Mouse (Mus musculus) kidney, postnatal 10 days (tissue): ENCODE measurements at regions not wholly inside any gene's neighbourhood (a gene's known extent, or its start where the extent isn't known, plus 50 kb on each side); places are given as distances from the start of the nearest gene placed in this dataset.

Experiments
- DNase-seq: peaks from one replicate; pipeline ENCODE4 v3.0.0; 2021; ENCODE audit warnings: mixed read lengths

- DNase-seq = no peak
Observed at GRCm38 (mm10) chr3:34593279-34593678, 56.9 kb upstream of the Sox2 start.

GRCm38 (mm10) chr3:34577896-34578530, 72.2 kb upstream of the Sox2 start:
- DNase-seq = no peak

DNA sequence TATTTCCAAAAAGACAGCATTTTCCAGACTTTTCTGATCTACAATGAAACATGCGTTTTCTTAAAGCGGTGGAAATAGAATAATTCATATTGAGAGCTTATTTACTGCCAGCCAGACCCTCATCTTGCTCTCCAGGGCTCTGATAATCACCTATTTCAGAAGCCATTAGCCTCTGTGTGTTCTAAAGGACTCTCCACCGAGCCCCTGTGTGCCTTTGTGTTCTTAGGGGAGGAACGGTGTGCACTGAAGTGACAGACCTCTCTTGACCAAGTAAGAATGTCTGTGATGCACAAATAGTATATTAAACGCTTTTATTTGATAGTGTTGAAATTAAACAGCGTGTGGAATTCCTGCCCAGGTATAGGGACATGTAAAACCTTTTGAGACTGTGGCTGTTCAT, 73.1 kb upstream of the Sox2 start:
- no peak for DNase-seq

- no peak for DNase-seq
Observed at GRCm38 (mm10) chr3:34576159-34576558, 74.0 kb upstream of the Sox2 start.

- no peak for DNase-seq
Observed at GRCm38 (mm10) chr3:34574711-34575350, 75.4 kb upstream of the Sox2 start.

GRCm38 (mm10) chr3:34573312-34573711, 76.9 kb upstream of the Sox2 start:
- DNase-seq = no peak

GRCm38 (mm10) chr3:34572081-34572480, 78.1 kb upstream of the Sox2 start:
- DNase-seq = no peak

DNA sequence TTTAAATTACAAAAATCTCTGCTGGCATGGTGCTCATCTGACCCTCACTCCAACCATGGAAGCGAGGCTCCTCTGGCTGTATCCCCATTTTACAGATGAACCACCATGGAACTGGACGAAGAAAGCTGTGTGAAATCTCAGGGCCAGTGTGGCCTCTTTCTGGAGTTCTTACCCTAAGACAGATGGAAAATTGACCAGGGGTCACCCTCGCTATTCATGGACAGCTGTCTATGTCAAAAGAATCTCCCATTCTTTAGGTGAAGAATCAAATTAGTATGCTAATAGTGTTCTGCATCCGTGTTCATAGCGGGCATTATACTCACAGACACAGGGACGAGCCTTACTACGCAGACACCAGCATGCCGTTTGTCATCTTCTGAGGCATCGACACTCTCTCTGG, 78.6 kb upstream of the Sox2 start:
- no peak for DNase-seq

- no peak for DNase-seq
Observed at GRCm38 (mm10) chr3:34569998-34570397, 80.2 kb upstream of the Sox2 start.

DNA sequence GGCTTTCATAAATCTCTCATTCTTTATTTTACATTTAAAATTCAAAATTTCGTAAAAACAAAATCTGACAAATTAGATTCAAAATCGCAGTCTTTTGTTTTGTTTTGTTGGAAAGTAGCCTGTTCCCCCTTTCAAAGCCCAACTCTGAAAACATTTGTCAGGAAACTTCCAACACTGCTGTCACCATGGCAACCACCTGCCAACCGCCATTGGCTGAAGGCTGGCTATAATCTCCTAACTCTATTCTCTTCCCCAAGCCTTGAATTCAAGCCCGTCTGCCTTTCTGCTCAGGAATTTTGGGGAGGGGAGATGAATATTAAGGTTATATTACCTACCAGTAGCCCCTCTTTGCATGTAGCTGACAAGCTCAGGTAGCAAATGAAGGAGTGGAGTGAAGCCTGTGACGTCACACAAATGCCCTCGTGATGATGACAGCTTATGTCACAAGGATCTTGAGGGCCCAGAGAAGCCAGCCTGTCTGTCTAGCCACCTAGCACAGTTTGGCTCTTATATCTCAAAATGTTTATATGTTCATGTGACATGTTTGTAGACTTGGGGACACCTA, 82.0 kb upstream of the Sox2 start:
- no peak for DNase-seq

- no peak for DNase-seq
Observed at GRCm38 (mm10) chr3:34565386-34565785, 84.8 kb upstream of the Sox2 start.

- DNase-seq = no peak
Observed at GRCm38 (mm10) chr3:34562893-34563292, 87.3 kb upstream of the Sox2 start.

DNA sequence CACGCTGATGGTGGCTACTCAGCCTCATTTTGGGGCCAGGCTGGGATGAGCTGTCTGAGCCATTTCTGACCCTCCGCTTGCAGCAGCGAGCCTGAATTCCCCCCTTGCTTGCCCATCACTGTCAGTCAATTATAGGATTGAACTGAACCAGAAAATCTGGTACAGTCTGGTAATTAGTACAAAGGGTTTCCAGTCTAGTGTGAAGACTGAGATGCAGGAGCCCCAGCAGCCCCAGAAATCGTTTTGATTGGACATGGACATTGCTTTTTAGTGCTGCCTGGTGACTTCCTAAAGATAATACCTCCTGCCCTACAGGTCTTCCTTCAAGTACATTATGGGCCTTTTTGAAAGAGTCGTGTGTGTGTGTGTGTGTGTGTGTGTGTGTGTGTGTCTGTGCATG, 88.5 kb upstream of the Sox2 start:
- DNase-seq = no peak

DNA sequence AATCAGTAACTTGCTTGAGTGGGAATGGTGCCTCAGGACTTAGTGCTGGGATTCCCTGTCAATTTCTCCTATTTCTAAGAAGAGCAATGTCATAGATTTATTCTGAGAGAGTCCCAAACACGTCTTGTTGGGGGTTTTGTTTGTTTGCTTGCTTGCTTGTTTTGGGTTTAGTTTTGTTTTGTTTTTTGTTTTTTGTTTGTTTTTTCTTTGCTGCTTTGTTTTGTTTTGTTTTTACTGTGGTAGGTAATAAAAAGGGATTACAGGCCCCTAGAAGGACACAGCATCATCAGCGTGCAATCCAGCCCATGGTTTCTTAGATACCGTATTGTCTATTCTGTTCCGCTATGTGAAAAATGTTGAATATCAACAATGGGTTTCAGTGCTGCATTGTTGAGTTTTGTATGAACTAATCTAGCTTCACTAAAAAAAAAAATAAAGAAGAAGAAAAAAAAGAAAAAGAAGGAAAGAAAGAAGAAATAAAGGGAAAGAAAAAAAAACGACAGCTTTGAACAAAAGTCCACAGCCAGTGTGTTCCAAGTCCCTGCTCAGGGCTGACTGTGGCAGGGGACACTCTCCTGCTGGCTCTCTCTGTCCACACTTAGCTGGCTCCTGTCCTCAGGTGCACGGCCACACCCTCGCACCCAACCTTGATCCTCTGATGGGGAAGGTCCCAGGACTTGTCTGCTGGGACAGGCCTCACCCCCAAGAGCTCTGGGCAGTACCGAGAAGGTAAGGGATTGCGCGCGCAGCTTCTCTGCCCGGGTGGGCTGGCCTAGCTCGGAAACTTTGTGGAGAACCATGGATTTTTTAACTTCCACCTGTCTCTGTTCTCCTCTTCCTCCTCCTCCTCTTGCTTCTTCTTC, 90.1 kb upstream of the Sox2 start:
- no peak for DNase-seq

DNA sequence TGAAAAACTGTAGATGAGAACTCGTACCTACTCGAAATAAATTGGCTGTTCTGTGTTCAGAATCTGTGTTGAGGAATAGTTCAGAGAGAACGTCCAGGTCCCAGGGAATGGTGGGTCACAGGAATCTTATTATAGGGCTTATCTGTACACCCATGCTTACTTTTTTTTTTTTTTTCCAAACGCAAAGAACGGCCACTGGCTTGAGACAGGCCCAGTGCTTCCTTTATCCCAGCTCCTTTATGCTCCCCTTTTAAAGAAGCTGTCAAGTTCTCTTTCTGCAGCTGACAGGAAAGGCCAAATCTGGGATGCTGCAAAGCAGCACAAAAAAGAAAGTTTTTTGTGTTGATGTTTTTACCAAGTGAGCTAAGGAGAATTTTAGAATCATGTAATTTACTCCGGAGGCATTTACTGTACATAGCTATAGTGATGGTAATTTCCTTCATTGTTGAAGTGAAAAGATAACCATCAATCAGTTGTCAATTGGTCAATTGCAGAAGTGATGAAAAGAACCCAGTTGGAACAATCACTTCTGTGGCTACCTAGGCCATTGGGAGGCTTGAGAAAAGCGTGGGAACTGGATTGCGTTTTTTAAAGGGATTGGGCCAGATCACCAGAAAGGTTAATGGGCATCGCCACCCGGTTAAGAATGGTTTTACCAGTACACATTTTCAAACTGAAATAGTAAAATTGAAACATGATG, 91.2 kb upstream of the Sox2 start:
- DNase-seq = no peak

- no peak for DNase-seq
Observed at GRCm38 (mm10) chr3:34552542-34553208, 97.5 kb upstream of the Sox2 start.

- DNase-seq = no peak
Observed at GRCm38 (mm10) chr3:34551069-34551468, 99.1 kb upstream of the Sox2 start.

DNA sequence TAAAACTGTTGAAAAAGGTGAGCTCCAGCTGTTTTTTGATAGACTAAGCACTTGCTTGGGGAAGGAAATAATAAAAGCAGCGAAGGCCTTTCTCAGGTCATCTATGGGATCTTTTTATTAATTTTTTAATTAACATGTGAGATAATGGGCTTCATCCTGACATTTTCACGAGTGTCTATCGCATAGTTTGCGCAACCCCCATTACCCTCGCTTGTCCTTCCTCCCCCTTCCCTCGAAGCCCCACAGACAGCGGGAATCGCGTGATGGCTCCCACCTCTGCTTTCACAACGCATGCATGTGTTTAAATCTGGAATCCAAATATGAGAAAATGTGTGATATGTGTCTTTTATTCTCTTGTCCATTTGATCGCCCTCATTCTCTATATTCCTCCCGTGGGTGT, 100.0 kb upstream of the Sox2 start:
- DNase-seq = no peak

DNA sequence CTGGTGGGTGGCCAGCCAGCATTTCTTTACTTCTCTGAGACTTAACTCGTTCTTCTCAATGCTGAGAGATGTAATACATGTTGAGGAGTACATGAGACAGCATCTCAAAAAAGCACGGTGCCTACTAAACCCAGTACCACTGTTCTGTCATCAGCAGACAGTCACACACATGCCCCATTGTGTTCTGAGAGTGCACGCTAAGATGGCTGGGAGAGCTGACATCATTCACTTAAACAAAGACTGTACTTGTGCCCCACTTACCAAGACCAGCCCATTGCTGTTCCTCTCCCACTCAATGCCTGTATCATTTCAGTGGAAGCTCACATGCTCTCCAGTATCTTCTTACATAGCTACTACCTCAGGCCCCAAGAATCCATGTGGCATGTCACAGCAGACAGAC, 117.8 kb upstream of the Sox2 start:
- no peak for DNase-seq

DNA sequence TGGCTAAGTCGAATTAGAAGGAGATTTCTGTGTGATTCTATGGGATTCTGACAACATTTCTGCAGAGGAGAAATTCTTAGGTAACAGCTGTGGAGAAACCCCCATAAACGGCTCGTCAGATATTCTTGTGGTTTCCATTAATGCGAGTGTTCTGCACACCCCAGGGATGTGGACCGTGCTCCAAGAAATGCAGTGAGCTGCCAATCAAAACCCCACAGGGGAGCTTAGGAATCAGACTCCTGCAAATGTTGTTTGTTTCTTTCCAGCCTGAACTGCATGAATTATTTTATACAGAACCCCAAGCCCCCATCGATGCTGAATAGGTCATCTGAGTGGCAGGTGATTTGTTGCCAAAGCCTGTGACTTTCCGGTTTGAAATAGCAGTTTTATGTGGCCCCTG, 118.4 kb upstream of the Sox2 start:
- DNase-seq = no peak

GRCm38 (mm10) chr3:34527546-34527945, 122.7 kb upstream of the Sox2 start:
- no peak for DNase-seq

- no peak for DNase-seq
Observed at GRCm38 (mm10) chr3:34525730-34526129, 124.5 kb upstream of the Sox2 start.
